Mouse (Mus musculus) cortical plate, adult 2 months (tissue): ENCODE measurements around the gene Sbno2.
A peak's percentile ranks its signal among the peaks of the same experiment; 100 is the strongest.

Experiments used
- CTCF ChIP-seq: fragments of 200-500 bp; IDR thresholded peaks from 2 replicates; pipeline ENCODE4 v1.5.1; 2011; ENCODE audit warnings: mild to moderate bottlenecking, control low read depth, low read length; ENCODE audit not compliant: insufficient read depth; ENCODE audit errors: extremely low read depth
- POLR2A ChIP-seq: fragments of 200-500 bp; IDR thresholded peaks from 2 replicates; pipeline ENCODE4 v1.6.1; 2011; ENCODE audit warnings: mild to moderate bottlenecking, low read length, control low read depth; ENCODE audit not compliant: insufficient read depth; ENCODE audit errors: extremely low read depth

- TF ChIP-seq POLR2A: peak; percentile 32; the same call in 1 of the 2 replicates
- TF ChIP-seq CTCF: no peak
Observed at GRCm38 (mm10) chr10:80130403-80131031, 25.1 kb upstream of the Sbno2 start.
